Mouse (Mus musculus) hindbrain, embryonic 15.5 days (tissue): ENCODE measurements around the gene M1ap. TPM values are rescaled to one million over a fixed set of nuclear protein-coding genes. Genes with fewer than 3 reads are reported as not detected.
A peak's percentile ranks its signal among the peaks of the same experiment; 100 is the strongest.

Experiments used
- ATAC-seq: fragments of 200-750 bp; cut with Nextera tagmentation; 2 replicates; pipeline ENCODE4 v1.8.0; 2017; ENCODE audit warnings: low read depth, moderate number of reproducible peaks, moderate TSS enrichment; ENCODE audit not compliant: low FRiP score
- H3K27ac ChIP-seq: fragments of 300-500 bp; sonication (generic); replicated peaks from 2 replicates; pipeline ENCODE4 v1.5.1; 2015; ENCODE audit warnings: mild to moderate bottlenecking, inconsistent platforms
- H3K27me3 ChIP-seq: fragments of 300-500 bp; sonication (generic); 2 replicates; pipeline ENCODE4 v1.6.1; 2015; ENCODE audit warnings: control low read depth, inconsistent platforms
- H3K36me3 ChIP-seq: fragments of 300-500 bp; sonication (generic); 2 replicates; pipeline ENCODE4 v1.6.1; 2015; ENCODE audit warnings: control low read depth, inconsistent platforms
- H3K4me1 ChIP-seq: fragments of 300-500 bp; sonication (generic); replicated peaks from 2 replicates; pipeline ENCODE4 v1.6.1; 2015; ENCODE audit warnings: control low read depth, inconsistent platforms
- H3K4me2 ChIP-seq: fragments of 300-500 bp; sonication (generic); 2 replicates; pipeline ENCODE4 v1.6.1; 2015; ENCODE audit warnings: moderate library complexity, mild to moderate bottlenecking, inconsistent platforms
- H3K4me3 ChIP-seq: fragments of 300-500 bp; sonication (generic); 2 replicates; pipeline ENCODE4 v1.5.1; 2015; ENCODE audit warnings: mild to moderate bottlenecking, inconsistent platforms
- H3K9ac ChIP-seq: fragments of 300-500 bp; sonication (generic); 2 replicates; pipeline ENCODE4 v1.6.1; 2015; ENCODE audit warnings: inconsistent platforms
- H3K9me3 ChIP-seq: fragments of 300-500 bp; sonication (generic); 2 replicates; pipeline ENCODE4 v1.6.1; 2016; ENCODE audit warnings: control low read depth, inconsistent platforms
- WGBS: fragments of 180-500 bp; shearing (Covaris S2); methylation state at CpG from one replicate; pipeline ENCODE4 v1.1.7; 2015; 5-methylcytosine and 5-hydroxymethylcytosine counted together
- polyA plus RNA-seq: library from polyadenylated mRNA; unstranded; fragments of >200 nt; fragmentation: Nextera tagmentation; extraction: Ambion mirVana; gene quantifications from 2 replicates; pipeline ENCODE4 v1.2.1, GENCODE M21; 2015

M1ap gene
- polyA plus RNA-seq, 1 experiment from 2014 or later = 0.61 TPM

- whole genome bisulfite sequencing = 22% methylated on average over 10 of the region's 10 CpGs
- ATAC-seq = no peak
- H3K4me3 ChIP-seq = no peak overlapping the region
- peaks cover 36% of the 10 kb centered on the region for H3K27me3 ChIP-seq
- no peak overlapping the region for H3K4me2 ChIP-seq
- no peak overlapping the region for H3K9ac ChIP-seq
- H3K27ac ChIP-seq = no peak overlapping the region
- H3K36me3 ChIP-seq = no peaks in the 10 kb centered on the region
- peaks cover 21% of the 10 kb centered on the region for H3K4me1 ChIP-seq
- no peaks in the 10 kb centered on the region for H3K9me3 ChIP-seq
These were observed 83.1 kb downstream of the M1ap start for GRCm38 (mm10) chr6:83029777-83030176.

DNA sequence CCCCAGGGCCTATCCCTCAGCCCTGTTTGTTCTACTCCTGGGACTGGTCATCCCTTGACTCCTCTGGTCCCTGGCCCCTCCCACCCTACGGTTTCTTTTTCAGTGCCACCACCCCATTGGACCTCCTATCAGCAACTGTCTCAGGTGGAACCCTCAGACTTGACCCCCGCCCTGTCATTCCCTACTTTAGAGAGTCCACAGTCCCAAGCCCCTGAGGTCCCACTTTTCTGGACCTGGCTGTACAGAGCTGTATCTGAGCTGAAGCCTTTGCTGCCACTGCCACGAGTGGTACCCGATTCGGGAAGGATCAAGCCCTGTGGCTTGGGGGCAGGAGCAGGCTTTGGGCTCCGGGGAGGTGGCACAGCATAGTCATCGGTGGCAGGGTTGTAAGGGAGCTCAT is 84.4 kb downstream of the M1ap start:
- Histone ChIP-seq H3K27me3 (peaks cover 43% of the 10 kb centered on the region), H3K27ac (no peak overlapping the region), H3K4me3 (no peak overlapping the region), H3K4me2 (no peak overlapping the region), H3K4me1 (peaks cover 21% of the 10 kb centered on the region), H3K36me3 (no peaks in the 10 kb centered on the region), H3K9me3 (no peaks in the 10 kb centered on the region), H3K9ac (no peak overlapping the region)
- ATAC-seq = no peak
- 66% methylated on average over 7 of the region's 7 CpGs for WGBS

- no peaks in the 10 kb centered on the region for H3K36me3 ChIP-seq
- peak overlapping the region; percentile 37; the same call in 1 of the 2 replicates for H3K9ac ChIP-seq
- no peaks in the 10 kb centered on the region for H3K9me3 ChIP-seq
- 17% methylated on average over 18 of the region's 18 CpGs for WGBS
- H3K4me3 ChIP-seq = peak overlapping the region; percentile 41
- no peak overlapping the region for H3K27ac ChIP-seq
- H3K4me2 ChIP-seq = peak overlapping the region; percentile 79
- no peak for ATAC-seq
- H3K4me1 ChIP-seq = peaks cover 21% of the 10 kb centered on the region
- H3K27me3 ChIP-seq = peaks cover 43% of the 10 kb centered on the region
These were observed 85.4 kb downstream of the M1ap start for GRCm38 (mm10) chr6:83031921-83032590.

DNA sequence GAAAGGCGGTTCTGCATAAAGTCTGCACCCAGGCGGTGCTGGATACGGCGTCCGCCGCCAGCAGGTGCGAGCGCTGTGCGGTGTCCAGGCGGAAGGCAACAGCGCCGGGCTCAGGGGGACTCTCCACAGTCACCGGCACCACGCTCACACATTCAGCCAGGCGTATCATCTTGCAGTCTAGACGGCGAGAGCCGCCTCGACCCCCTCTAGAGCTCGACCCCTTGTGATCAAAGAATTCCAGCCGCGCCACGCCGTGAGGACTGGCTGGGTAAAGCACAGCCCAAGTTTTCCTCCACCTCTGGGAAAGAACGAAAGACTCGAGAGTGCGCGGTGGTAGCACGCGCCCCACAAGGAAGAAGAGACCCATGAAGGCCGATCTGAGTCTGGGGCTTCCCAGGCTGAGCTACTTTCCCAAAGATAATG is 86.1 kb downstream of the M1ap start:
- no peaks in the 10 kb centered on the region for H3K36me3 ChIP-seq
- under 1% methylated on average over 31 of the region's 31 CpGs for WGBS
- ATAC-seq = peak; percentile 28; the same call in 1 of the 2 replicates
- H3K4me2 ChIP-seq = peak overlapping the region; percentile 79
- peak overlapping the region; percentile 41 for H3K4me3 ChIP-seq
- H3K9me3 ChIP-seq = no peaks in the 10 kb centered on the region
- H3K4me1 ChIP-seq = peaks cover 21% of the 10 kb centered on the region
- H3K27ac ChIP-seq = no peak overlapping the region
- peak overlapping the region; percentile 37 for H3K9ac ChIP-seq
- H3K27me3 ChIP-seq = peaks cover 43% of the 10 kb centered on the region

DNA sequence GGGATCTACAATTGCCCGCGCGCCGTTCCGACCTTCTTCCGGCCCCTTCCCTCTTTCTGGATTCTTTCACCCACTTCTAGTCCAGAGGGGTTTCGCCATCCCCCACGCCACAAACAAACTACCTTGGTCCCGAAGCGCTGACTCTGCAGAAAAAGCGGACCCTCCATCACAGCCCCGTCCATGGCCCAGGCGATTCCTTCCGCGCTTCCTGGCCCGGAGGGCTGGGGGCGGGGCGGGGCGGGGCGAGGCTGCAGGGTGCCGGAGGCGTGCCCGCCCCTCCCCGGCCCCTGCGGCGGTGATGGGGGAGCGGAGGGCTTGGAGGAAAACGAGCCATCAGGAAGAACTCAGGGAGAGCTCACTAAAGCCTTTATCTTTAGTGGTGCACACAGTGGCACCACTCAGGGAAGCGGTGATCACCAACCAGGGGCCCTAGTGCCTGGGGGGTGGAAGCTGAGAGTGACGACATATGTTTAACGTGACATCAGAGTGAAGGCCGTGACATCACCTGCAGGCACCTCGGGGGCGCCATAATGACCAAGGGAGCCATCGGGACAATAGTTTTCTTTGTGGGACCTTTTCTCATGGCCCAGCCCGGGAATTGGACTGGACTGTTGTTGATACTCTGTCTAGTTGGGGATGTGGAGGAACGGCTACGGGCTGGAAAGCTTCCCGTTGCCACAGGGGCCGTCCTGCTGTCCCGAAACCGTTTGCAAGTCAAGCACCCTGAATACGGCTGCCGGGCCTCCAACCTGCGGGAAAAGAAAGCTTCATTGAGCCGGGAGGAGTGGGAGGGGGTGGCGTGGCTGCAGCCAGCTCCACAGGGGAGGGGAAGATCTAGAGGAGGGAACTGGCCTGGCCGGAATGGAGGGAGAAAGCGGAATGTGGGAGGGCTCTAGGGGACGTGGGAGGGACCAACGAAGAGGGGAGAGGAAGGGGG is 86.8 kb downstream of the M1ap start, which contains the start of the genes Dok1 and Loxl3:
Gene Dok1, minus strand, starts transcription at position 223 of the 937 bp plus-strand sequence.
Gene Loxl3, plus strand, starts transcription at position 925 of the 937 bp plus-strand sequence.
- H3K4me2 ChIP-seq = peak within 1 kb of the TSS; percentile 79
- H3K4me3 ChIP-seq = peak within 1 kb of the TSS; percentile 41
- peak within 1 kb of the TSS; percentile 37 for H3K9ac ChIP-seq
- H3K36me3 ChIP-seq = no peaks in the 10 kb centered on the region
- H3K27me3 ChIP-seq = peaks cover 44% of the 10 kb centered on the region
- WGBS = under 1% methylated on average over 51 of the region's 51 CpGs
- H3K9me3 ChIP-seq = no peaks in the 10 kb centered on the region
- H3K27ac ChIP-seq = peak within 1 kb of the TSS; percentile 50
- ATAC-seq = peak; percentile 62
- peaks cover 27% of the 10 kb centered on the region for H3K4me1 ChIP-seq

GRCm38 (mm10) chr6:83034463-83035055 is 87.9 kb downstream of the M1ap start:
- ATAC-seq = no peak
- peaks cover 31% of the 10 kb centered on the region for H3K4me1 ChIP-seq
- peak overlapping the region; percentile 50; the same call in 1 of the 2 replicates for H3K27ac ChIP-seq
- WGBS = 20% methylated on average over 5 of the region's 5 CpGs
- H3K9ac ChIP-seq = peak overlapping the region; percentile 21; the same call in 1 of the 2 replicates
- H3K4me2 ChIP-seq = peak overlapping the region; percentile 79
- no peaks in the 10 kb centered on the region for H3K36me3 ChIP-seq
- H3K4me3 ChIP-seq = peak overlapping the region; percentile 41
- no peaks in the 10 kb centered on the region for H3K9me3 ChIP-seq
- H3K27me3 ChIP-seq = peaks cover 44% of the 10 kb centered on the region

GRCm38 (mm10) chr6:83037188-83037587 is 90.5 kb downstream of the M1ap start:
- Histone ChIP-seq H3K27ac (no peak overlapping the region), H3K4me3 (no peak overlapping the region), H3K27me3 (peaks cover 21% of the 10 kb centered on the region), H3K36me3 (no peaks in the 10 kb centered on the region), H3K4me1 (peaks cover 29% of the 10 kb centered on the region), H3K9me3 (no peaks in the 10 kb centered on the region), H3K9ac (no peak overlapping the region), H3K4me2 (no peak overlapping the region)
- ATAC-seq = no peak
- 83% methylated on average over 8 of the region's 8 CpGs for WGBS

- Histone ChIP-seq H3K4me1 (peaks cover 16% of the 10 kb centered on the region), H3K4me2 (peak overlapping the region; percentile 68), H3K9me3 (no peaks in the 10 kb centered on the region), H3K27ac (no peak overlapping the region), H3K9ac (peak overlapping the region; percentile 21; the same call in 1 of the 2 replicates), H3K4me3 (peak overlapping the region; percentile 34), H3K36me3 (no peaks in the 10 kb centered on the region), H3K27me3 (peaks cover 19% of the 10 kb centered on the region)
- ATAC-seq = peak; percentile 65
- WGBS = 11% methylated on average over 24 of the region's 24 CpGs
These were observed 91.9 kb downstream of the M1ap start for GRCm38 (mm10) chr6:83038496-83039012.

GRCm38 (mm10) chr6:83040601-83041000 is 93.9 kb downstream of the M1ap start:
- Histone ChIP-seq H3K9ac (no peak overlapping the region), H3K36me3 (no peaks in the 10 kb centered on the region), H3K4me2 (no peak overlapping the region), H3K27me3 (0 out of 2 replicates have a peak, but pooled peaks cover 5% of the 10 kb centered on the region), H3K4me3 (no peak overlapping the region), H3K27ac (no peak overlapping the region), H3K9me3 (no peaks in the 10 kb centered on the region), H3K4me1 (peaks cover 10% of the 10 kb centered on the region)
- WGBS = 70% methylated on average over 5 of the region's 5 CpGs
- ATAC-seq = no peak

DNA sequence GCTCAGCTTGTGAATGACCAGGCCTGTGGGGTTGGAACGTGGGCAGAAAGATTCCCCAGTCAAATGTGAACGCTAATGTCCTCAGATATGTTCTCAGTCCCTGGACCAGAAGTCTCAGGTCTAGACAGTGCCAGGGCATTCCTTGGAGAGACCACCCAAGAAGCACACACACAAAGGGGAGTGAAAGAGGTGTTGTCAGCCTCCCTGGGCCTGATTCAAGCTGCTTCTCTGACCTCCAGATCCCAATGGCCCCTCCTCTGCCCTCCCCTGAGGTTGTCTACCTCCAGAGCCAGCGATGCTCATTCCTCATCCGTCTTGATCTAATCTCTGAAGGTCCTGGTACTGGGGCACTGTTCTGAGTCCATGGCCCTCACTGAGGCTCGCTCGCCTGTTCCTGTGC is 96.9 kb downstream of the M1ap start:
- WGBS = 68% methylated on average over 6 of the region's 6 CpGs
- H3K4me2 ChIP-seq = no peak overlapping the region
- no peak for ATAC-seq

GRCm38 (mm10) chr6:83043993-83044392 is 97.3 kb downstream of the M1ap start:
- Histone ChIP-seq H3K4me1 (no peaks in the 10 kb centered on the region; the same call in 1 of the 2 replicates), H3K4me3 (no peak overlapping the region)
- WGBS = 92% methylated on average over 5 of the region's 5 CpGs

More for the DNA sequence above, 96.9 kb downstream of the M1ap start:
- Histone ChIP-seq H3K9me3 (no peaks in the 10 kb centered on the region), H3K4me3 (no peak overlapping the region), H3K27me3 (no peaks in the 10 kb centered on the region), H3K4me1 (peaks cover 4% of the 10 kb centered on the region), H3K27ac (no peak overlapping the region), H3K36me3 (no peaks in the 10 kb centered on the region), H3K9ac (no peak overlapping the region)

More at GRCm38 (mm10) chr6:83043993-83044392, 97.3 kb downstream of the M1ap start:
- no peak for ATAC-seq
- no peak overlapping the region for H3K4me2 ChIP-seq
- H3K9ac ChIP-seq = no peak overlapping the region
- H3K27ac ChIP-seq = no peak overlapping the region
- H3K36me3 ChIP-seq = no peaks in the 10 kb centered on the region
- no peaks in the 10 kb centered on the region for H3K9me3 ChIP-seq
- H3K27me3 ChIP-seq = no peaks in the 10 kb centered on the region
